Mouse (Mus musculus) forebrain, embryonic 10.5 days (tissue): Measurements from ENCODE around the gene Rmdn3. TPM values are rescaled to one million over a fixed set of nuclear protein-coding genes. Genes with fewer than 3 reads are reported as not detected.

Source experiments
- DNase-seq: peaks from one replicate; pipeline ENCODE4 v3.0.0-alpha.2; 2017; ENCODE audit warnings: low spot score; ENCODE audit errors: extremely low spot score
- H3K27ac ChIP-seq: fragments of 300-500 bp; sonication (generic); 2 replicates; pipeline ENCODE4 v1.5.1; 2016; ENCODE audit warnings: mild to moderate bottlenecking
- H3K27me3 ChIP-seq: fragments of 300-500 bp; sonication (generic); 2 replicates; pipeline ENCODE4 v1.6.1; 2016; ENCODE audit warnings: mild to moderate bottlenecking; ENCODE audit not compliant: poor library complexity, severe bottlenecking
- H3K36me3 ChIP-seq: fragments of 300-500 bp; sonication (generic); replicated peaks from 2 replicates; pipeline ENCODE4 v1.6.1; 2016; ENCODE audit warnings: mild to moderate bottlenecking, moderate library complexity
- H3K4me1 ChIP-seq: fragments of 300-500 bp; sonication (generic); 2 replicates; pipeline ENCODE4 v1.6.1; 2016
- H3K4me3 ChIP-seq: fragments of 300-500 bp; sonication (generic); 2 replicates; pipeline ENCODE4 v1.5.1; 2016; ENCODE audit warnings: mild to moderate bottlenecking, moderate library complexity
- H3K9me3 ChIP-seq: fragments of 300-500 bp; sonication (generic); 2 replicates; pipeline ENCODE4 v1.6.1; 2016; ENCODE audit warnings: mild to moderate bottlenecking, moderate library complexity
- WGBS: fragments of 180-500 bp; shearing (Covaris S2); methylation state at CpG from one replicate; pipeline ENCODE4 v1.1.7; 2016; 5-methylcytosine and 5-hydroxymethylcytosine counted together
- polyA plus RNA-seq: library from polyadenylated mRNA; unstranded; fragments of >200 nt; fragmentation: Nextera tagmentation; extraction: Ambion mirVana; gene quantifications from 2 replicates; pipeline ENCODE4 v1.2.1, GENCODE M21; 2016

The Rmdn3 gene
- polyA plus RNA-seq, 1 experiment from 2014 or later = 50.9 TPM

- H3K36me3 ChIP-seq = peaks cover 51% of the 10 kb centered on the region
- 51% methylated on average over 3 of the region's 3 CpGs for WGBS
- no peak overlapping the region for H3K4me3 ChIP-seq
- no peaks in the 10 kb centered on the region for H3K9me3 ChIP-seq
- H3K4me1 ChIP-seq = peaks cover 35% of the 10 kb centered on the region
- H3K27ac ChIP-seq = no peak overlapping the region
- no peak for DNase-seq
- H3K27me3 ChIP-seq = no peaks in the 10 kb centered on the region
Observed at GRCm38 (mm10) chr2:119176761-119177160, 19.9 kb upstream of the Rmdn3 start.

GRCm38 (mm10) chr2:119175614-119176013 lies 18.8 kb upstream of the Rmdn3 start:
- Histone ChIP-seq H3K27me3 (no peaks in the 10 kb centered on the region), H3K36me3 (peaks cover 46% of the 10 kb centered on the region), H3K9me3 (no peaks in the 10 kb centered on the region), H3K4me1 (peaks cover 37% of the 10 kb centered on the region), H3K27ac (no peak overlapping the region), H3K4me3 (no peak overlapping the region)
- DNase-seq = no peak
- 71% methylated on average over 6 of the region's 6 CpGs for WGBS

DNA sequence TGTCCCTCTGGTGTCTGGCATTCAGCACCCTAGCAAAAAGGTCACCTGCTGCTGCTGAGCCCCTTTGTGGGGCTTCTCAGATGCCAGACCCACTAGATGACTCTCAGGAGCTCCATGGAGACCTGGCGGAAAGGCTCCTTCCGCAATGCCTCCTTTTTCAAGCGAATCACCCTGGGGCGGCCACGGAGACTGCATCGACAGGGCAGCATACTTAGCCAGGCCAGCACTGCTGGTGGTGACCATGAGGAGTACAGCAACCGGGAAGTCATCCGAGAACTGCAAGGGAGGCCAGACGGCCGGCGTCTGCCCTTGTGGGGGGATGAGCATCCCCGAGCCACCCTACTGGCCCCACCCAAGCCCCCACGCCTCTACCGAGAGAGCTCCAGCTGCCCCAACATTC lies 18.0 kb upstream of the Rmdn3 start:
- Histone ChIP-seq H3K4me3 (no peak overlapping the region), H3K4me1 (peaks cover 37% of the 10 kb centered on the region), H3K27me3 (no peaks in the 10 kb centered on the region), H3K36me3 (peaks cover 38% of the 10 kb centered on the region), H3K9me3 (no peaks in the 10 kb centered on the region), H3K27ac (peak overlapping the region; percentile 58)
- DNase-seq = no peak
- 66% methylated on average over 14 of the region's 14 CpGs for WGBS

DNA sequence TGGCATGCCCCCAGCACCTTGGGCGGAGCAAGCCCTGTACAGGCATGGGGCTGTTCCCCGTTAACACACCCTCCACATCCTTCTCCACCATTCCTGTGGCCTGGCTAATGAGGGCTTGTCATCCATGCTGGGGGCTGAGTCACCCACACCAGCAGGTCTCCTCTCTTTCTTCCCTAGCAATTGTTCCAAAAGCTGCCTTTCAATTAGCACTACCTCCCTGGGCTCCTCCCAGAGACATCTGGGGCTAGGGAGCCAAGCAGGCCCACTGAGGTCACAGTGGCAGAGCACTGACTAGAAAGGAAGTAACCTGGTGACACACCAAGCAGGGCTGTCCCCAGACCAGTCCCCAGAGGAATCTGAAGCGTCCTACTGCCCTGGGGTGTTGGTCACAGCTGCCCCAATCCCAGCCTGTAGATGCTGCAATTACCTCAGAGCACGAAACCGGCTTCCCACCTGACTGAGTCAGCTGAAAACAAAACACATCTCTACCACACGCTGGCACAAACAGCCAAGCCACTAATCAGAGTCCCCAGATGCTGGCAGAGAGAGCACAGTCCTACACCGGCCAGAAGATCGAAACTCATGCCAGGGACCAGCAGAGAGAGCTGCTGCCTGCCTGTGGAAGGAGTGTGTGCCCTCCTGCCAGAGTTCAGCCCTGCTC lies 17.3 kb upstream of the Rmdn3 start, which contains the start of gene Gm14137:
Gene Gm14137 (plus strand): TSS at position 519 of the 661 bp plus-strand sequence.
- WGBS = 40% methylated on average over 8 of the region's 8 CpGs
- Histone ChIP-seq H3K27ac (peak within 1 kb of the TSS; percentile 58), H3K4me1 (peaks cover 37% of the 10 kb centered on the region), H3K36me3 (peaks cover 31% of the 10 kb centered on the region), H3K27me3 (peaks cover 6% of the 10 kb centered on the region), H3K9me3 (no peaks in the 10 kb centered on the region), H3K4me3 (no peak within 1 kb of the TSS)
- DNase-seq = no peak

GRCm38 (mm10) chr2:119172862-119173576 lies 16.2 kb upstream of the Rmdn3 start:
- Histone ChIP-seq H3K4me1 (peaks cover 40% of the 10 kb centered on the region), H3K9me3 (no peaks in the 10 kb centered on the region), H3K27me3 (peaks cover 17% of the 10 kb centered on the region), H3K36me3 (peaks cover 21% of the 10 kb centered on the region), H3K4me3 (no peak overlapping the region), H3K27ac (peak overlapping the region; percentile 57; the same call in 1 of the 2 replicates)
- no peak for DNase-seq
- WGBS = 36% methylated on average over 13 of the region's 13 CpGs

DNA sequence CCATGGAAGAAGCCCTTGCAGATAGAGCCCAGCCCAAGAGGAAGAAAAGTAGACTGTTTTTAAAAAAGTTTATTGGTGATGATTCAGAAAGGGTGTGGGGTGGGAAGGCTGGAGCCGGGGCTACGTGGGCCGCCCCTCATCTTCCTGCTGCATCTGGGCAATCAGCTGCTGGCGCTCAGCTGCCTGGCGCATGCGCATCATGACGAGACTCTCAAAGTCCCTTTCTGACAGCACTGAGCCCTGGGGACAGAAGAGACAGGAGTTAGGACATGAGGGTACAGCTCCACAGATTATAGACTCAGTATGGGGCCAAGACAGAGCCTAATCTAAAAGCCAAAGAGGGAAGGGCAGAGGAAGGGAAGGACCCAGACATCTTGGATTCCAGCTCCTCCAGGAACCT lies 15.6 kb upstream of the Rmdn3 start:
- H3K4me1 ChIP-seq = peaks cover 45% of the 10 kb centered on the region

GRCm38 (mm10) chr2:119171574-119171973 lies 14.7 kb upstream of the Rmdn3 start:
- 85% methylated on average over 8 of the region's 8 CpGs for WGBS
- Histone ChIP-seq H3K36me3 (peaks cover 14% of the 10 kb centered on the region), H3K27me3 (peaks cover 32% of the 10 kb centered on the region), H3K4me1 (peaks cover 54% of the 10 kb centered on the region), H3K4me3 (no peak overlapping the region), H3K9me3 (no peaks in the 10 kb centered on the region), H3K27ac (no peak overlapping the region)
- no peak for DNase-seq

More for the DNA sequence above, 15.6 kb upstream of the Rmdn3 start:
- no peak for DNase-seq
- WGBS = 89% methylated on average over 7 of the region's 7 CpGs
- no peak overlapping the region for H3K4me3 ChIP-seq
- H3K9me3 ChIP-seq = no peaks in the 10 kb centered on the region
- H3K36me3 ChIP-seq = peaks cover 18% of the 10 kb centered on the region
- H3K27me3 ChIP-seq = peaks cover 23% of the 10 kb centered on the region
- H3K27ac ChIP-seq = peak overlapping the region; percentile 57; the same call in 1 of the 2 replicates

- no peak for DNase-seq
- H3K9me3 ChIP-seq = no peaks in the 10 kb centered on the region
- H3K4me1 ChIP-seq = peaks cover 56% of the 10 kb centered on the region
- 75% methylated on average over 2 of the region's 2 CpGs for WGBS
- no peak overlapping the region for H3K4me3 ChIP-seq
- no peak overlapping the region for H3K27ac ChIP-seq
- H3K36me3 ChIP-seq = peaks cover 11% of the 10 kb centered on the region
- H3K27me3 ChIP-seq = peaks cover 45% of the 10 kb centered on the region
Observed at GRCm38 (mm10) chr2:119170282-119170681, 13.4 kb upstream of the Rmdn3 start.

GRCm38 (mm10) chr2:119167866-119168256 lies 11.0 kb upstream of the Rmdn3 start:
- no peak for DNase-seq
- H3K9me3 ChIP-seq = no peaks in the 10 kb centered on the region
- peaks cover 6% of the 10 kb centered on the region for H3K36me3 ChIP-seq
- H3K27me3 ChIP-seq = peaks cover 57% of the 10 kb centered on the region
- peaks cover 32% of the 10 kb centered on the region for H3K4me1 ChIP-seq
- WGBS = 2% methylated on average over 26 of the region's 26 CpGs
- peak overlapping the region; percentile 70 for H3K4me3 ChIP-seq
- H3K27ac ChIP-seq = 0 out of 2 replicates have a peak overlapping the region, but pooled peaks have one; percentile 3

DNA sequence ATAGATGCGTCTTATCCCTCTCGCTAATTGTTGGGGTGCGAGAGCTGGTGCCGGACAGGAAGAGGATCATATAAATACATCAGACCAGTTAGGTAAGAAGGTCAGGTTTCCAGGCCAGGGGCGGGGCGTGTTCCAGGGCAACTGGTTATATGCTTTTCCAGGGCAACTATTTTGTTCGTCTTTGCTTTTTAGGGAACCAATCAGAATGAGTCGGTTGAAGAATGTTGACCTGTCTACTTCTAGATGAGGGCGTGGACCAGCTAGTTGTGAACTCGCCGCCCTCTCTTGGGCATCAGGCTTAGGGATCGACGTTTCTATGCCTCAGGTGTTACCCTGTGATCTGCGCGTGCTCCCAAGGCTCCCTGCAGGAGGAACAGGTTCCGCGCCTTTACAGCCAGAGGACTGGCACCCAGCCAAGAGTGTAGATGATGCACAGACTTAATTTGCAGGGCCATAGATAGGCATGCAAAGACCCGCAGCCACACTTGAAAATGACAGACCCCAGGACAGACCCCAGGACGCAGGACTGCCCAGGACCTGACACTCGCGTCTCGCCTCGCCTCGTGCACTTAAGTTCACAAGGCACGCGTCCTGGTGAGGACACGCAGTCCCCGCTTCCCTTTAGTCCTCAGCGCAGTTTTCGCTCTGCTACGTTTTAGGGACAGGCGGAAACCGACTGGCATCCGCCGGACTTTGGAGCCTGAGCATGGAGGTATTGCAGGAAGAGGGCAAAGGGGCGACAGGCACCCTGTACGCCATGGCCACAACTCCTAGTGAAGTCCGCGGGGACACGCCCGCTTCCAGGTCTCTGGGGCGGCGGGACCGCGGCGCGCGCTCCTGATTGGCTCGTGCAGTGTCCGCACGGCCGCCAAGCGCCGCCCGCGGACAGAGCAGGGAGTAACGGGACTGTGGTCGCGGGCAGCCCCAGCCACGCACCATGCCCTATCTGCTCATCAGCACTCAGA lies 10.3 kb upstream of the Rmdn3 start, which contains the start of gene Gchfr:
Gene Gchfr (plus strand): TSS at position 873 of the 965 bp plus-strand sequence.
- H3K4me3 ChIP-seq = peak within 1 kb of the TSS; percentile 70
- no peaks in the 10 kb centered on the region for H3K9me3 ChIP-seq
- 0 out of 2 replicates have a peak within 1 kb of the TSS, but pooled peaks have one; percentile 3 for H3K27ac ChIP-seq
- peaks cover 26% of the 10 kb centered on the region for H3K4me1 ChIP-seq
- DNase-seq = peak; percentile 72
- whole genome bisulfite sequencing = under 1% methylated on average over 60 of the region's 60 CpGs
- peaks cover 57% of the 10 kb centered on the region for H3K27me3 ChIP-seq
- peaks cover 3% of the 10 kb centered on the region for H3K36me3 ChIP-seq

- peaks cover 57% of the 10 kb centered on the region for H3K27me3 ChIP-seq
Observed at GRCm38 (mm10) chr2:119165401-119165800, 8.6 kb upstream of the Rmdn3 start.

DNA sequence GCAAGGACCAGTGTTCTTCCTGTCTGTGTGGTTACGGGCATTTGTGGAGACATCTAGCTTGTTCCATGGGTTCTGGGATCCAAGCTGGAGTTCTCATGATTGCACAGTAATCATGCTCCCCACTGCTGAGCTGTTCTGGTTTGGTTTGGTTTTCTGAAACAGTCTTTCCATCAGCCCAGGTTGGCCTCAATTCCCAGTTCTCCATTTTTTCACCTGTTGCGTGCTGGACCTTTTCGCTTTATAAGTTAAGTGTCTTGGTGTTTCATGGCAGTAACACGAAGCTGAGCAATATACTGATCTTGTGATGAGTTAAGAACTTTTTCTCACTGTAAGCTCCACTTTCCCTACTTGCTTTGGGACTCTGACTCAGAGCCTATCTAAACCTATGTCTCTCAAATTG lies 7.2 kb upstream of the Rmdn3 start:
- H3K36me3 ChIP-seq = no peaks in the 10 kb centered on the region
- no peaks in the 10 kb centered on the region for H3K9me3 ChIP-seq
- no peak for DNase-seq
- H3K4me3 ChIP-seq = no peak overlapping the region
- WGBS = 90% methylated on average over 4 of the region's 4 CpGs
- H3K27ac ChIP-seq = no peak overlapping the region
- peaks cover 27% of the 10 kb centered on the region for H3K4me1 ChIP-seq
- H3K27me3 ChIP-seq = peaks cover 49% of the 10 kb centered on the region

More at GRCm38 (mm10) chr2:119165401-119165800, 8.6 kb upstream of the Rmdn3 start:
- Histone ChIP-seq H3K27ac (no peak overlapping the region), H3K4me3 (no peak overlapping the region), H3K4me1 (peaks cover 27% of the 10 kb centered on the region), H3K9me3 (no peaks in the 10 kb centered on the region), H3K36me3 (no peaks in the 10 kb centered on the region)
- DNase-seq = no peak
